Mouse (Mus musculus) E14TG2a.4 (cell line): ENCODE measurements around the gene Elk3.

Experiments used
- CTCF ChIP-seq: conservative IDR thresholded peaks from 2 replicates; pipeline ENCODE4 v1.5.1; 2014; ENCODE audit warnings: low read length
- POU5F1 ChIP-seq: IDR thresholded peaks from 2 replicates; pipeline ENCODE4 v1.6.1; 2014; ENCODE audit warnings: low read length, borderline replicate concordance

DNA sequence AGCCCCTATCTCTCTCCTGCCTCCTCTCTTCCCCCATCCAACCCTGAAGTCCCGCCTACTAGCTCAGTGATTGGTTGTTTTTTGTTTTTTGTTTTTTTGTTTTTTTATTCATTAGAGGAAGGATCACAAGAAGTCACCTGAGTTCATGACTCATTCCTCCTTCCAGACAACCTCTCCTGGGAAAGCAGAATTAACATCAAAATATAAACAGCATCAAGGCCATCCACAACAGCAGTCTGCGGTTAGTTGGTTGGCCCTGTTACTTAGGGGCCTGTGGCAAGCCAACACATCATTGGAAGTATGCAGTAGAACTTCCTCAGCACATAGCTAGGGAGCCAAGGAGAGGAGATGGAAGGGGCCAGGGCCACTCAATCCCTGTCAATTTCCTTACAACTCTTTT, 12.7 kb upstream of the Elk3 start:
- no peak for TF ChIP-seq CTCF
- TF ChIP-seq POU5F1: no peak
